Mouse (Mus musculus): Measurements from ENCODE around the gene Hapln4. TPM values are rescaled to one million over a fixed set of nuclear protein-coding genes. Genes with fewer than 3 reads are reported as not detected.

Gene Hapln4
- polyA plus RNA-seq, 1 experiment from 2014 or later = not detected

- peak overlapping the region; percentile 93 for H3K4me3 ChIP-seq (ENCODE audit: low read depth, low read length)
- peaks cover 8% of the 10 kb centered on the region for H3K36me3 ChIP-seq (ENCODE audit: control insufficient read depth, insufficient read depth)
- H3K27ac ChIP-seq (ENCODE audit: low read length) = peak overlapping the region; percentile 96
- ATAC-seq (ENCODE audit: low read depth) = no peak
- H3K9ac ChIP-seq (ENCODE audit: low read depth, low read length) = peak overlapping the region; percentile 86
- peaks cover 21% of the 10 kb centered on the region for H3K4me1 ChIP-seq (ENCODE audit: control insufficient read depth, low read depth, low read length)
- peak overlapping the region; percentile 64 for H3K4me2 ChIP-seq (ENCODE audit: low read depth, low read length)
- 7% methylated on average over 9 of the region's 9 CpGs for WGBS (ENCODE audit: insufficient replicate concordance)
- H3K9me3 ChIP-seq (replicated peaks; ENCODE audit: control insufficient read depth, low read length) = no peaks in the 10 kb centered on the region
- H3K27me3 ChIP-seq (ENCODE audit: control insufficient read depth, insufficient read depth, low read depth, low read length) = no peaks in the 10 kb centered on the region
Observed at GRCm38 (mm10) chr8:70139981-70140380, 56.7 kb downstream of the Hapln4 start.

Small RNAs within 50 kb of the gene (microRNA-seq; reads per million reads assigned to microRNA genes)
- not detected for gene Mir7066

Other genes with a start within 250 kb of the Hapln4 start
- not detected in 2 replicates for gene Cilp2, start 195.8 kb upstream of the Hapln4 start, polyA plus RNA-seq (2015; fragmentation: Nextera tagmentation; extraction: Ambion mirVana)
- 1.1 and 1.6 TPM in 2 replicates for gene Tssk6, start 181.3 kb upstream of the Hapln4 start, polyA plus RNA-seq (2015; fragmentation: Nextera tagmentation; extraction: Ambion mirVana)
- gene Ndufa13, start 180.9 kb upstream of the Hapln4 start, polyA plus RNA-seq (2015; fragmentation: Nextera tagmentation; extraction: Ambion mirVana) = 103 and 104 TPM in 2 replicates
- gene Yjefn3, start 180.7 kb upstream of the Hapln4 start, polyA plus RNA-seq (2015; fragmentation: Nextera tagmentation; extraction: Ambion mirVana) = 0.63 and 0.77 TPM in 2 replicates
- gene Gatad2a, start 87.1 kb upstream of the Hapln4 start, polyA plus RNA-seq (2015; fragmentation: Nextera tagmentation; extraction: Ambion mirVana) = 17.2 and 18.9 TPM in 2 replicates
- gene Mau2, start 40.7 kb upstream of the Hapln4 start, polyA plus RNA-seq (2015; fragmentation: Nextera tagmentation; extraction: Ambion mirVana) = 21.7 and 22.6 TPM in 2 replicates
- 14.7 and 14.9 TPM in 2 replicates for gene Sugp1, start 40.6 kb upstream of the Hapln4 start, polyA plus RNA-seq (2015; fragmentation: Nextera tagmentation; extraction: Ambion mirVana)
- 1.8 and 3.0 TPM in 2 replicates for gene Tm6sf2, start 10.5 kb upstream of the Hapln4 start, polyA plus RNA-seq (2015; fragmentation: Nextera tagmentation; extraction: Ambion mirVana)
- 0.04 TPM in 1 of 2 replicates, not detected in the other for gene Ncan, start 37.4 kb downstream of the Hapln4 start, polyA plus RNA-seq (2015; fragmentation: Nextera tagmentation; extraction: Ambion mirVana)
- 12.6 and 13.2 TPM in 2 replicates for gene Nr2c2ap, start 47.9 kb downstream of the Hapln4 start, polyA plus RNA-seq (2015; fragmentation: Nextera tagmentation; extraction: Ambion mirVana)
- 7.4 TPM in 2 replicates for gene Rfxank, start 55.7 kb downstream of the Hapln4 start, polyA plus RNA-seq (2015; fragmentation: Nextera tagmentation; extraction: Ambion mirVana)
- 21.4 and 23.4 TPM in 2 replicates for gene Borcs8, start 56.0 kb downstream of the Hapln4 start, polyA plus RNA-seq (2015; fragmentation: Nextera tagmentation; extraction: Ambion mirVana)
- not detected in 2 replicates for gene Mef2b, start 56.3 kb downstream of the Hapln4 start, polyA plus RNA-seq (2015; fragmentation: Nextera tagmentation; extraction: Ambion mirVana)
- 26.8 and 28.4 TPM in 2 replicates for gene Tmem161a, start 88.9 kb downstream of the Hapln4 start, polyA plus RNA-seq (2015; fragmentation: Nextera tagmentation; extraction: Ambion mirVana)
- 8.4 and 12.0 TPM in 2 replicates for gene Slc25a42, start 128.8 kb downstream of the Hapln4 start, polyA plus RNA-seq (2015; fragmentation: Nextera tagmentation; extraction: Ambion mirVana)
- gene Sugp2, start 150.8 kb downstream of the Hapln4 start, polyA plus RNA-seq (2015; fragmentation: Nextera tagmentation; extraction: Ambion mirVana) = 10.8 and 11.9 TPM in 2 replicates
- gene Armc6, start 151.0 kb downstream of the Hapln4 start, polyA plus RNA-seq (2015; fragmentation: Nextera tagmentation; extraction: Ambion mirVana) = 12.1 and 12.7 TPM in 2 replicates
- 3.7 and 4.7 TPM in 2 replicates for gene Homer3, start 199.4 kb downstream of the Hapln4 start, polyA plus RNA-seq (2015; fragmentation: Nextera tagmentation; extraction: Ambion mirVana)
- 19.8 and 21.1 TPM in 2 replicates for gene Ddx49, start 219.0 kb downstream of the Hapln4 start, polyA plus RNA-seq (2015; fragmentation: Nextera tagmentation; extraction: Ambion mirVana)
- 195 and 209 TPM in 2 replicates for gene Cope, start 219.1 kb downstream of the Hapln4 start, polyA plus RNA-seq (2015; fragmentation: Nextera tagmentation; extraction: Ambion mirVana)
- gene Cers1, start 232.3 kb downstream of the Hapln4 start, polyA plus RNA-seq (2015; fragmentation: Nextera tagmentation; extraction: Ambion mirVana) = 0.05 and 0.24 TPM in 2 replicates
- 0.18 and 0.34 TPM in 2 replicates for gene Gdf1, start 246.4 kb downstream of the Hapln4 start, polyA plus RNA-seq (2015; fragmentation: Nextera tagmentation; extraction: Ambion mirVana)

All from liver, embryonic 16.5 days (tissue).